Mouse (Mus musculus) ES-Bruce4 (cell line): ENCODE measurements at regions not wholly inside any gene's neighbourhood (a gene's known extent, or its start where the extent isn't known, plus 50 kb on each side); places are given as distances from the start of the nearest gene placed in this dataset.

Source experiments
- H3K27ac ChIP-seq: 2 replicates; pipeline ENCODE4 v1.5.1; 2012; ENCODE audit warnings: low read length, inconsistent platforms; ENCODE audit not compliant: insufficient read depth
- H3K27me3 ChIP-seq: 2 replicates; pipeline ENCODE4 v1.6.1; 2012; ENCODE audit warnings: mild to moderate bottlenecking, low read length, inconsistent platforms; ENCODE audit not compliant: control insufficient read depth, poor library complexity, insufficient read depth, severe bottlenecking
- H3K36me3 ChIP-seq: 2 replicates; pipeline ENCODE4 v1.6.1; 2012; ENCODE audit warnings: inconsistent platforms, mild to moderate bottlenecking, low read length, moderate library complexity; ENCODE audit not compliant: control insufficient read depth, poor library complexity, insufficient read depth, severe bottlenecking
- H3K4me1 ChIP-seq: one replicate; pipeline ENCODE4 v1.8.1; 2011; ENCODE audit warnings: low read length; ENCODE audit not compliant: control insufficient read depth, insufficient read depth
- H3K4me3 ChIP-seq: 2 replicates; pipeline ENCODE4 v1.5.1; 2011; ENCODE audit warnings: low read depth, mild to moderate bottlenecking, low read length
- H3K9ac ChIP-seq: 2 replicates; pipeline ENCODE4 v1.6.1; 2012; ENCODE audit warnings: low read depth, mild to moderate bottlenecking, inconsistent platforms; ENCODE audit not compliant: poor library complexity, severe bottlenecking
- H3K9me3 ChIP-seq: replicated peaks from 2 replicates; pipeline ENCODE4 v1.6.1; 2012; ENCODE audit warnings: mild to moderate bottlenecking, low read length, inconsistent platforms; ENCODE audit not compliant: control insufficient read depth, poor library complexity, insufficient read depth, severe bottlenecking
- CTCF ChIP-seq: IDR thresholded peaks from one replicate; pipeline ENCODE4 v1.8.1; 2011; ENCODE audit warnings: low read depth, low read length
- EP300 ChIP-seq: IDR thresholded peaks from 2 replicates; pipeline ENCODE4 v1.6.1; 2011; ENCODE audit warnings: low read depth, low read length; ENCODE audit not compliant: insufficient read depth
- POLR2A ChIP-seq: IDR thresholded peaks from one replicate; pipeline ENCODE4 v1.8.1; 2011; ENCODE audit warnings: low read length; ENCODE audit not compliant: insufficient read depth

- H3K27ac ChIP-seq, result no peak overlapping the region
- H3K36me3 ChIP-seq, result no peaks in the 10 kb centered on the region
- no peaks in the 10 kb centered on the region for H3K27me3 ChIP-seq
- no peaks in the 10 kb centered on the region for H3K4me1 ChIP-seq
- no peaks in the 10 kb centered on the region; the same call in 1 of the 2 replicates for H3K9me3 ChIP-seq
- H3K9ac ChIP-seq, result no peak overlapping the region
- TF ChIP-seq CTCF (no peak), POLR2A (no peak), EP300 (no peak)
- H3K4me3 ChIP-seq, result no peak overlapping the region
Observed at GRCm38 (mm10) chr9:27216024-27216423, 60.8 kb upstream of the Jam3 start.

GRCm38 (mm10) chr9:27214023-27214422 is 58.8 kb upstream of the Jam3 start:
- Histone ChIP-seq H3K9ac (no peak overlapping the region), H3K27me3 (no peaks in the 10 kb centered on the region), H3K36me3 (no peaks in the 10 kb centered on the region), H3K9me3 (no peaks in the 10 kb centered on the region; the same call in 1 of the 2 replicates), H3K4me1 (no peaks in the 10 kb centered on the region), H3K4me3 (no peak overlapping the region), H3K27ac (no peak overlapping the region)
- TF ChIP-seq EP300 (no peak), POLR2A (no peak), CTCF (no peak)

- Histone ChIP-seq H3K4me3 (no peak overlapping the region), H3K9me3 (no peaks in the 10 kb centered on the region; the same call in 1 of the 2 replicates), H3K27ac (no peak overlapping the region), H3K9ac (no peak overlapping the region), H3K4me1 (no peaks in the 10 kb centered on the region), H3K36me3 (no peaks in the 10 kb centered on the region), H3K27me3 (no peaks in the 10 kb centered on the region)
- TF ChIP-seq POLR2A, result no peak
- TF ChIP-seq EP300, result no peak
- TF ChIP-seq CTCF, result no peak
Observed at GRCm38 (mm10) chr9:27208840-27209239, 53.6 kb upstream of the Jam3 start.
